19 mouse cellular contexts compared by ENCODE assay signal in the genomic region with DNA sequence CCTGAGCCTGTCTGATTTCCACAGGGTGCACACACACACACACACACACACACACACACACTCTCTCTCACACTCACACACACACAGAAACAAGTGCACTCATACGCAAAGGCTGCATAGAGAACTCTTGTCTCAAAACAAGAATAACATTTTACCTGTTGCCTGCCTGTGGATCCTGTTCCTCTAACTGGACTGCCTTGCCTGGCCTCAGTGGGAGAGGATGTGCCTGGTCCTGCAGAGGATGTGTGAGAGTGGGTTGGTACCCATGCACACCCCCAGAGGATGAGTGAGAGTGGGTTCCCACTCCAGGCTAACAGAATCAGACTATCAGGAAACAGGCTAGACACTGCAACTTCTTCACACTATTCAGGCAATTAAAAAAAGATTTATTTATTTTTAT. TPM values are rescaled to one million over a fixed set of nuclear protein-coding genes. Genes with fewer than 3 reads are reported as not detected.
DNase-seq lines count a peak whose midpoint lies in the region; ATAC-seq and TF ChIP-seq lines count a peak whose summit lies in the region.
"Had no signal": no experiment of that assay in that cellular context is flagged by ENCODE, and none has a peak within 500 bp of the region (broad histone marks: within the 10 kb centered on the region; RNA-seq: fewer than 3 reads in every experiment).

No protein-coding gene starts in this region.

- 86% methylated on average over 1 of the region's 1 CpGs for WGBS in forebrain, embryonic 15.5 days
- whole genome bisulfite sequencing in forebrain, embryonic 16.5 days = 100% methylated on average over 1 of the region's 1 CpGs
- 95% methylated on average over 1 of the region's 1 CpGs for WGBS in lung, embryonic 14.5 days
- whole genome bisulfite sequencing in embryonic facial prominence, embryonic 10.5 days = 100% methylated on average over 1 of the region's 1 CpGs
- WGBS in limb, embryonic 10.5 days = 97% methylated on average over 1 of the region's 1 CpGs

- no peaks in the 10 kb centered on the region for H3K9me3 ChIP-seq in forebrain, embryonic 15.5 days
- H3K9me3 ChIP-seq in forebrain, embryonic 16.5 days (ENCODE audit: control insufficient read depth, low read length) = no peaks in the 10 kb centered on the region
- H3K9me3 ChIP-seq in lung, embryonic 14.5 days (ENCODE audit: low read depth, low read length) = no peaks in the 10 kb centered on the region
- H3K9me3 ChIP-seq in embryonic facial prominence, embryonic 10.5 days = no peaks in the 10 kb centered on the region
- H3K9me3 ChIP-seq in limb, embryonic 10.5 days (replicated peaks) = no peaks in the 10 kb centered on the region
- H3K9me3 ChIP-seq: embryonic facial prominence, embryonic 12.5 days; forebrain, embryonic 12.5 days; heart, embryonic 10.5 days; hindbrain, embryonic 13.5 days had no signal

- H3K4me1 ChIP-seq in forebrain, embryonic 15.5 days = peaks cover 21% of the 10 kb centered on the region
- H3K4me1 ChIP-seq in forebrain, embryonic 16.5 days (replicated peaks; ENCODE audit: control insufficient read depth, insufficient read depth, low read length) = peaks cover 16% of the 10 kb centered on the region
- peaks cover 8% of the 10 kb centered on the region for H3K4me1 ChIP-seq in lung, embryonic 14.5 days (ENCODE audit: insufficient read depth)
- H3K4me1 ChIP-seq in embryonic facial prominence, embryonic 10.5 days = peaks cover 21% of the 10 kb centered on the region
- H3K4me1 ChIP-seq in limb, embryonic 10.5 days = peaks cover 14% of the 10 kb centered on the region

- peaks cover 33% of the 10 kb centered on the region for H3K36me3 ChIP-seq in forebrain, embryonic 15.5 days
- H3K36me3 ChIP-seq in forebrain, embryonic 16.5 days (ENCODE audit: control insufficient read depth, insufficient read depth) = peaks cover 9% of the 10 kb centered on the region
- peaks cover 47% of the 10 kb centered on the region for H3K36me3 ChIP-seq in lung, embryonic 14.5 days (ENCODE audit: insufficient read depth)
- peaks cover 56% of the 10 kb centered on the region for H3K36me3 ChIP-seq in embryonic facial prominence, embryonic 10.5 days (replicated peaks)
- peaks cover 60% of the 10 kb centered on the region for H3K36me3 ChIP-seq in limb, embryonic 10.5 days

- no peak overlapping the region for H3K4me3 ChIP-seq in forebrain, embryonic 15.5 days
- no peak overlapping the region for H3K4me3 ChIP-seq in forebrain, embryonic 16.5 days (replicated peaks; ENCODE audit: low read length)
- no peak overlapping the region for H3K4me3 ChIP-seq in lung, embryonic 14.5 days (ENCODE audit: low read depth, low read length)
- peak overlapping the region; percentile 68; the same call in 1 of the 2 replicates for H3K4me3 ChIP-seq in embryonic facial prominence, embryonic 10.5 days
- peak overlapping the region; percentile 67; the same call in 1 of the 2 replicates for H3K4me3 ChIP-seq in limb, embryonic 10.5 days

- no peak overlapping the region for H3K9ac ChIP-seq in forebrain, embryonic 15.5 days (replicated peaks)
- no peak overlapping the region for H3K9ac ChIP-seq in forebrain, embryonic 16.5 days (replicated peaks; ENCODE audit: low read depth, low read length)
- H3K9ac ChIP-seq in lung, embryonic 14.5 days = no peak overlapping the region
- H3K9ac ChIP-seq: embryonic facial prominence, embryonic 12.5 days; forebrain, embryonic 12.5 days; hindbrain, embryonic 13.5 days had no signal

- H3K27ac ChIP-seq in forebrain, embryonic 15.5 days (replicated peaks) = 0 out of 2 replicates have a peak overlapping the region, but pooled peaks have one; percentile 21
- no peak overlapping the region for H3K27ac ChIP-seq in forebrain, embryonic 16.5 days (ENCODE audit: low read length)
- no peak overlapping the region for H3K27ac ChIP-seq in lung, embryonic 14.5 days (ENCODE audit: low read depth)
- no peak overlapping the region for H3K27ac ChIP-seq in embryonic facial prominence, embryonic 10.5 days (replicated peaks)
- H3K27ac ChIP-seq in limb, embryonic 10.5 days = no peak overlapping the region
- H3K27ac ChIP-seq: forebrain, embryonic 12.5 days had no signal

- ATAC-seq in forebrain, embryonic 15.5 days (replicated peaks) = no peak
- ATAC-seq in forebrain, embryonic 16.5 days = no peak
- no peak for ATAC-seq in lung, embryonic 14.5 days (ENCODE audit: insufficient read depth)
- ATAC-seq: hindbrain, postnatal 0 days had no signal

- no peak for DNase-seq in lung, embryonic 14.5 days
- no peak for DNase-seq in lung, postnatal 10 days
- DNase-seq in embryonic facial prominence, embryonic 10.5 days (ENCODE audit: low spot score) = no peak
- DNase-seq in limb, embryonic 10.5 days (ENCODE audit: low spot score) = no peak
- no peak for DNase-seq in adrenal gland, postnatal 14 days
- DNase-seq: adrenal gland, adult 2 months; cerebellum, adult 18-20 months; cerebellum, postnatal 14 days; embryo, embryonic 11 days; gastrocnemius, postnatal 36 days; heart, adult 18-20 months; heart, postnatal 10 days had no signal

- TF ChIP-seq CTCF in lung, embryonic 14.5 days (IDR thresholded peaks at IDR 0.05; ENCODE audit: low read depth) = no peak

- no peak overlapping the region for H3K4me2 ChIP-seq in forebrain, embryonic 15.5 days (replicated peaks)
- no peak overlapping the region for H3K4me2 ChIP-seq in forebrain, embryonic 16.5 days (ENCODE audit: low read length)
- peak overlapping the region; percentile 96; the same call in 1 of the 2 replicates for H3K4me2 ChIP-seq in lung, embryonic 14.5 days

- no peaks in the 10 kb centered on the region for H3K27me3 ChIP-seq in forebrain, embryonic 15.5 days
- no peaks in the 10 kb centered on the region for H3K27me3 ChIP-seq in forebrain, embryonic 16.5 days (replicated peaks; ENCODE audit: control insufficient read depth, insufficient read depth, low read length)
- no peaks in the 10 kb centered on the region for H3K27me3 ChIP-seq in lung, embryonic 14.5 days (ENCODE audit: insufficient read depth, low read length)
- H3K27me3 ChIP-seq in embryonic facial prominence, embryonic 10.5 days (replicated peaks; ENCODE audit: low read depth, poor library complexity, severe bottlenecking) = 0 out of 2 replicates have a peak, but pooled peaks cover 4% of the 10 kb centered on the region
- H3K27me3 ChIP-seq in limb, embryonic 10.5 days (ENCODE audit: low read depth, poor library complexity, severe bottlenecking) = no peaks in the 10 kb centered on the region
- H3K27me3 ChIP-seq: embryonic facial prominence, embryonic 12.5 days; forebrain, embryonic 12.5 days had no signal

RNA-seq across cellular contexts. Expression of gene Hspb6, which starts 1.4 kb away (rescaled TPM):
- 9.3 and 10.4 TPM in 2 replicates for polyA plus RNA-seq in forebrain, embryonic 15.5 days (2015; fragmentation: Nextera tagmentation; extraction: Ambion mirVana)
- polyA plus RNA-seq in forebrain, embryonic 16.5 days (2015; fragmentation: Nextera tagmentation; extraction: Ambion mirVana) = 9.3 and 11.1 TPM in 2 replicates
- polyA plus RNA-seq in lung, embryonic 14.5 days (2014; fragmentation: Nextera tagmentation; extraction: Ambion mirVana) = 24.9 and 26.0 TPM in 2 replicates
- 4.1 and 5.6 TPM in 2 replicates for polyA plus RNA-seq in embryonic facial prominence, embryonic 10.5 days (2016; fragmentation: Nextera tagmentation; extraction: Ambion mirVana)
- polyA plus RNA-seq in limb, embryonic 10.5 days (2016; fragmentation: Nextera tagmentation; extraction: Ambion mirVana) = 4.7 and 7.0 TPM in 2 replicates
- total RNA-seq in adrenal gland, postnatal 14 days (2021) = 24.2 and 29.4 TPM in 2 replicates

RNA-seq across cellular contexts. Expression of gene Proser3, which starts 1.5 kb away (rescaled TPM):
- 12.3 and 13.9 TPM in 2 replicates for polyA plus RNA-seq in forebrain, embryonic 15.5 days (2015; fragmentation: Nextera tagmentation; extraction: Ambion mirVana)
- 8.8 and 13.5 TPM in 2 replicates for polyA plus RNA-seq in forebrain, embryonic 16.5 days (2015; fragmentation: Nextera tagmentation; extraction: Ambion mirVana)
- polyA plus RNA-seq in lung, embryonic 14.5 days (2014; fragmentation: Nextera tagmentation; extraction: Ambion mirVana) = 18.3 and 18.7 TPM in 2 replicates
- polyA plus RNA-seq in embryonic facial prominence, embryonic 10.5 days (2016; fragmentation: Nextera tagmentation; extraction: Ambion mirVana) = 17.7 TPM in 2 replicates
- 17.8 and 21.6 TPM in 2 replicates for polyA plus RNA-seq in limb, embryonic 10.5 days (2016; fragmentation: Nextera tagmentation; extraction: Ambion mirVana)
- total RNA-seq in adrenal gland, postnatal 14 days (2021) = 7.6 and 9.2 TPM in 2 replicates

RNA-seq across cellular contexts. Expression of gene Lin37, which starts 9.0 kb away (rescaled TPM):
- 58.9 and 63.3 TPM in 2 replicates for polyA plus RNA-seq in forebrain, embryonic 15.5 days (2015; fragmentation: Nextera tagmentation; extraction: Ambion mirVana)
- 52.9 and 55.1 TPM in 2 replicates for polyA plus RNA-seq in forebrain, embryonic 16.5 days (2015; fragmentation: Nextera tagmentation; extraction: Ambion mirVana)
- polyA plus RNA-seq in lung, embryonic 14.5 days (2014; fragmentation: Nextera tagmentation; extraction: Ambion mirVana) = 33.7 and 34.7 TPM in 2 replicates
- 42.5 and 45.2 TPM in 2 replicates for polyA plus RNA-seq in embryonic facial prominence, embryonic 10.5 days (2016; fragmentation: Nextera tagmentation; extraction: Ambion mirVana)
- 42.5 and 45.6 TPM in 2 replicates for polyA plus RNA-seq in limb, embryonic 10.5 days (2016; fragmentation: Nextera tagmentation; extraction: Ambion mirVana)
- 41.6 and 46.3 TPM in 2 replicates for total RNA-seq in adrenal gland, postnatal 14 days (2021)

RNA-seq across cellular contexts. Expression of gene U2af1l4, which starts 12.5 kb away (rescaled TPM):
- 118 and 122 TPM in 2 replicates for polyA plus RNA-seq in forebrain, embryonic 15.5 days (2015; fragmentation: Nextera tagmentation; extraction: Ambion mirVana)
- polyA plus RNA-seq in forebrain, embryonic 16.5 days (2015; fragmentation: Nextera tagmentation; extraction: Ambion mirVana) = 107 and 111 TPM in 2 replicates
- polyA plus RNA-seq in lung, embryonic 14.5 days (2014; fragmentation: Nextera tagmentation; extraction: Ambion mirVana) = 101 and 120 TPM in 2 replicates
- polyA plus RNA-seq in embryonic facial prominence, embryonic 10.5 days (2016; fragmentation: Nextera tagmentation; extraction: Ambion mirVana) = 91.5 and 94.9 TPM in 2 replicates
- 92.5 and 100 TPM in 2 replicates for polyA plus RNA-seq in limb, embryonic 10.5 days (2016; fragmentation: Nextera tagmentation; extraction: Ambion mirVana)
- 60.3 and 66.8 TPM in 2 replicates for total RNA-seq in adrenal gland, postnatal 14 days (2021)

RNA-seq across cellular contexts. Expression of gene Gm49396, which starts 12.5 kb away (rescaled TPM):
- polyA plus RNA-seq in forebrain, embryonic 15.5 days (2015; fragmentation: Nextera tagmentation; extraction: Ambion mirVana) = 21.7 and 22.7 TPM in 2 replicates
- polyA plus RNA-seq in forebrain, embryonic 16.5 days (2015; fragmentation: Nextera tagmentation; extraction: Ambion mirVana) = 23.5 and 28.5 TPM in 2 replicates
- polyA plus RNA-seq in lung, embryonic 14.5 days (2014; fragmentation: Nextera tagmentation; extraction: Ambion mirVana) = 7.9 and 9.9 TPM in 2 replicates
- 14.2 and 15.3 TPM in 2 replicates for polyA plus RNA-seq in embryonic facial prominence, embryonic 10.5 days (2016; fragmentation: Nextera tagmentation; extraction: Ambion mirVana)
- 13.4 and 15.3 TPM in 2 replicates for polyA plus RNA-seq in limb, embryonic 10.5 days (2016; fragmentation: Nextera tagmentation; extraction: Ambion mirVana)
- total RNA-seq in adrenal gland, postnatal 14 days (2021) = 3.8 and 4.6 TPM in 2 replicates

Comparison
In these comparisons a context has a peak if more than half of its experiments do, and no peak if none do; other contexts are left out.
1. H3K4me3 ChIP-seq: peak in embryonic facial prominence, embryonic 10.5 days (single experiment) and limb, embryonic 10.5 days (single experiment); none in forebrain, embryonic 15.5 days (single experiment), forebrain, embryonic 16.5 days (single experiment) and lung, embryonic 14.5 days (single experiment).